Mouse (Mus musculus): ENCODE measurements around the gene Olfr1505.

Olfr1505 gene

GRCm38 (mm10) chr19:13913230-13913629, at the start of gene Olfr1505:
Gene Olfr1505 (plus strand): TSS chr19:13913530.
- no peak for DNase-seq (ENCODE audit: low read depth, low spot score)

DNA sequence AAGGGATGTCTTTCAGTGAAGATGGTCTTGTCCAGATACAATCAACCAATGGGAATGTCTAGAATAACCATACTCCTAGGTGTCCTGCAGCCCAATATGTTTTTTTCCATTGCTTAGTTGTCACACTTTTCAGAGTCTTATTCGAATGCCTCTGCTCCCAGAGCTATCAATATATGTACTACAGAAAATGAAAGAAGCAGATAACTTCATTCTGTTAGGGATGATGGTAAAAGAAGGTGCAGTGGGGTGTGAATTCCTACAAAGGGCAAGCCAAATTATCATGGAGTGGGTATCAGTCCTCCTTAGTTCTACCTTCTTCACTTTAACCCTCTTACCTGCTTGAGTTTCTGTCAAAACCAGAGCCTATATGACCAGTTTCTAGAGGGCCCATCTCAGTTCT, 15.5 kb upstream of the Olfr1505 start, which contains the start of gene Olfr1504:
Gene Olfr1504 (minus strand): TSS at position 101 of the 400 bp plus-strand sequence.
- no peak for DNase-seq (ENCODE audit: low read depth, low spot score)
